22 mouse cellular contexts compared by ENCODE assay signal in the genomic region with DNA sequence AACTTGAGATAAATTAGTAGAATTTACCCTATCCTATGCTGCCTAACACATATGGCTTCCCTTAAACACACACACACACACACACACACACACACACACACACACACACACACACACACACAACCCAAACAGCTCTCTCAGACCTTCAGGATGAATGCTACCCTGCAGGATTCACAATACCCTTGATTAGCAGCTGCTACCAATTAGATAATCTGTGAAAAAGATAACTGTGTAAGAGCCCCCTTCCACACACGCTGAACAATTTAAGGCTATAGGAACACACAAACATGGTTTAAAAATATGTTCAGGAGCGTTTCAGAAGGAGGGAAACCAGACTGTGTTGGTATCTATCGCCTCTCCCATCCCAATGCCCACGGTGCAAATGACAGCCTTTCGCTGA.
A peak's percentile ranks its signal among the peaks of the same experiment; 100 is the strongest.
DNase-seq lines count a peak whose midpoint lies in the region; ATAC-seq and TF ChIP-seq lines count a peak whose summit lies in the region.
"Had no signal": no experiment of that assay in that cellular context is flagged by ENCODE, and none has a peak within 500 bp of the region (broad histone marks: within the 10 kb centered on the region; RNA-seq: fewer than 3 reads in every experiment).

No protein-coding gene starts in this region.

- no peak overlapping the region for H3K4me3 ChIP-seq in forebrain, embryonic 15.5 days
- H3K4me3 ChIP-seq in forebrain, embryonic 12.5 days (replicated peaks) = no peak overlapping the region
- no peak overlapping the region for H3K4me3 ChIP-seq in midbrain, embryonic 11.5 days (ENCODE audit: low read depth, low read length)
- H3K4me3 ChIP-seq in midbrain, embryonic 16.5 days (ENCODE audit: low read depth, low read length) = no peak overlapping the region
- no peak overlapping the region for H3K4me3 ChIP-seq in forebrain, postnatal 0 days (ENCODE audit: low read depth, low read length)
- H3K4me3 ChIP-seq in embryonic facial prominence, embryonic 10.5 days = no peak overlapping the region
- H3K4me3 ChIP-seq: heart, adult 2 months; heart, embryonic 10.5 days; heart, embryonic 13.5 days; hindbrain, embryonic 13.5 days; intestine, embryonic 15.5 days had no signal

- H3K36me3 ChIP-seq in forebrain, embryonic 15.5 days = no peaks in the 10 kb centered on the region
- H3K36me3 ChIP-seq in forebrain, embryonic 12.5 days (replicated peaks) = no peaks in the 10 kb centered on the region
- H3K36me3 ChIP-seq in midbrain, embryonic 11.5 days (ENCODE audit: control insufficient read depth, insufficient read depth, low read length) = no peaks in the 10 kb centered on the region
- no peaks in the 10 kb centered on the region for H3K36me3 ChIP-seq in midbrain, embryonic 16.5 days (ENCODE audit: control insufficient read depth, insufficient read depth, low read length)
- H3K36me3 ChIP-seq in forebrain, postnatal 0 days (ENCODE audit: insufficient read depth) = no peaks in the 10 kb centered on the region
- H3K36me3 ChIP-seq in embryonic facial prominence, embryonic 10.5 days (replicated peaks) = no peaks in the 10 kb centered on the region
- H3K36me3 ChIP-seq: heart, embryonic 10.5 days; heart, embryonic 13.5 days; hindbrain, embryonic 13.5 days; intestine, embryonic 15.5 days had no signal

- no peak overlapping the region for H3K4me2 ChIP-seq in forebrain, embryonic 15.5 days (replicated peaks)
- H3K4me2 ChIP-seq in forebrain, embryonic 12.5 days = no peak overlapping the region
- no peak overlapping the region for H3K4me2 ChIP-seq in midbrain, embryonic 11.5 days
- H3K4me2 ChIP-seq in midbrain, embryonic 16.5 days (ENCODE audit: low read length) = no peak overlapping the region
- no peak overlapping the region for H3K4me2 ChIP-seq in forebrain, postnatal 0 days (ENCODE audit: low read depth)
- H3K4me2 ChIP-seq: heart, embryonic 13.5 days; hindbrain, embryonic 13.5 days; intestine, embryonic 15.5 days had no signal

- peaks cover 40% of the 10 kb centered on the region for H3K4me1 ChIP-seq in forebrain, embryonic 15.5 days
- H3K4me1 ChIP-seq in forebrain, embryonic 12.5 days = peaks cover 30% of the 10 kb centered on the region
- H3K4me1 ChIP-seq in midbrain, embryonic 11.5 days (ENCODE audit: control insufficient read depth, insufficient read depth, low read length) = peaks cover 10% of the 10 kb centered on the region
- peaks cover 12% of the 10 kb centered on the region for H3K4me1 ChIP-seq in midbrain, embryonic 16.5 days (ENCODE audit: control insufficient read depth, insufficient read depth, low read length)
- H3K4me1 ChIP-seq in forebrain, postnatal 0 days (ENCODE audit: insufficient read depth) = no peaks in the 10 kb centered on the region
- H3K4me1 ChIP-seq in embryonic facial prominence, embryonic 10.5 days = peaks cover 37% of the 10 kb centered on the region
- H3K4me1 ChIP-seq: intestine, embryonic 15.5 days had no signal

- H3K27ac ChIP-seq in forebrain, embryonic 15.5 days (replicated peaks) = peak overlapping the region; percentile 72
- no peak overlapping the region for H3K27ac ChIP-seq in forebrain, embryonic 12.5 days
- no peak overlapping the region for H3K27ac ChIP-seq in midbrain, embryonic 11.5 days (ENCODE audit: low read depth, low read length)
- no peak overlapping the region for H3K27ac ChIP-seq in midbrain, embryonic 16.5 days (ENCODE audit: low read length)
- H3K27ac ChIP-seq in forebrain, postnatal 0 days (ENCODE audit: low read depth, low read length) = peak overlapping the region; percentile 36; the same call in 1 of the 2 replicates
- no peak overlapping the region for H3K27ac ChIP-seq in embryonic facial prominence, embryonic 10.5 days (replicated peaks)
- H3K27ac ChIP-seq: heart, adult 2 months; heart, embryonic 10.5 days; heart, embryonic 13.5 days; hindbrain, embryonic 13.5 days; intestine, embryonic 15.5 days had no signal

- peak; percentile 31 for DNase-seq in midbrain, embryonic 11.5 days (ENCODE audit: low spot score, missing footprints)
- DNase-seq in forebrain, postnatal 0 days = no peak
- DNase-seq in embryonic facial prominence, embryonic 10.5 days (ENCODE audit: low spot score) = no peak
- DNase-seq: adrenal gland, adult 2 months; adrenal gland, postnatal 14 days; cerebellum, adult 11-12 months; cerebellum, adult 8-10 months; cerebellum, postnatal 10 days; cerebellum, postnatal 36 days; embryo, embryonic 11 days; gastrocnemius, postnatal 25 days; heart, adult 2 months; kidney, adult 11 months had no signal

- no peaks in the 10 kb centered on the region for H3K9me3 ChIP-seq in forebrain, embryonic 15.5 days
- H3K9me3 ChIP-seq in forebrain, embryonic 12.5 days = no peaks in the 10 kb centered on the region
- H3K9me3 ChIP-seq in midbrain, embryonic 11.5 days (ENCODE audit: control insufficient read depth, low read length) = no peaks in the 10 kb centered on the region
- H3K9me3 ChIP-seq in midbrain, embryonic 16.5 days (replicated peaks; ENCODE audit: control insufficient read depth, low read length, poor library complexity, severe bottlenecking) = no peaks in the 10 kb centered on the region
- no peaks in the 10 kb centered on the region for H3K9me3 ChIP-seq in forebrain, postnatal 0 days (ENCODE audit: low read length)
- H3K9me3 ChIP-seq in embryonic facial prominence, embryonic 10.5 days = no peaks in the 10 kb centered on the region
- H3K9me3 ChIP-seq: heart, embryonic 10.5 days; heart, embryonic 13.5 days; hindbrain, embryonic 13.5 days; intestine, embryonic 15.5 days had no signal

- H3K27me3 ChIP-seq in forebrain, embryonic 15.5 days = no peaks in the 10 kb centered on the region
- no peaks in the 10 kb centered on the region for H3K27me3 ChIP-seq in forebrain, embryonic 12.5 days
- no peaks in the 10 kb centered on the region for H3K27me3 ChIP-seq in midbrain, embryonic 11.5 days (ENCODE audit: control insufficient read depth, insufficient read depth, low read length)
- H3K27me3 ChIP-seq in midbrain, embryonic 16.5 days (ENCODE audit: control insufficient read depth, insufficient read depth, low read depth, low read length) = no peaks in the 10 kb centered on the region
- H3K27me3 ChIP-seq in forebrain, postnatal 0 days (ENCODE audit: insufficient read depth, low read length) = no peaks in the 10 kb centered on the region
- 0 out of 2 replicates have a peak, but pooled peaks cover 3% of the 10 kb centered on the region for H3K27me3 ChIP-seq in embryonic facial prominence, embryonic 10.5 days (replicated peaks; ENCODE audit: low read depth, poor library complexity, severe bottlenecking)
- H3K27me3 ChIP-seq: heart, embryonic 13.5 days; hindbrain, embryonic 13.5 days; intestine, embryonic 15.5 days had no signal

- no peak overlapping the region for H3K9ac ChIP-seq in forebrain, embryonic 15.5 days (replicated peaks)
- no peak overlapping the region for H3K9ac ChIP-seq in forebrain, embryonic 12.5 days
- H3K9ac ChIP-seq in midbrain, embryonic 11.5 days (ENCODE audit: low read length) = no peak overlapping the region
- H3K9ac ChIP-seq in midbrain, embryonic 16.5 days (ENCODE audit: low read depth, low read length) = no peak overlapping the region
- H3K9ac ChIP-seq in forebrain, postnatal 0 days = no peak overlapping the region
- H3K9ac ChIP-seq: heart, embryonic 13.5 days; hindbrain, embryonic 13.5 days; intestine, embryonic 15.5 days had no signal

- ATAC-seq in forebrain, embryonic 15.5 days (replicated peaks) = 0 out of 2 replicates have a peak, but pooled peaks have one; percentile 23
- no peak; the same call in 1 of the 2 replicates for ATAC-seq in forebrain, embryonic 12.5 days (ENCODE audit: low FRiP score)
- no peak for ATAC-seq in midbrain, embryonic 11.5 days (ENCODE audit: low FRiP score)
- ATAC-seq in midbrain, embryonic 16.5 days = no peak
- peak; percentile 75 for ATAC-seq in forebrain, postnatal 0 days
- ATAC-seq: CD4-positive, CD25-positive, alpha-beta regulatory T cell, adult 4 months; hindbrain, embryonic 16.5 days; intestine, embryonic 15.5 days had no signal

- 46% methylated on average over 5 of the region's 5 CpGs for WGBS in forebrain, embryonic 15.5 days
- 67% methylated on average over 5 of the region's 5 CpGs for WGBS in forebrain, embryonic 12.5 days
- 96% methylated on average over 5 of the region's 5 CpGs for WGBS in midbrain, embryonic 11.5 days
- WGBS in midbrain, embryonic 16.5 days = 80% methylated on average over 5 of the region's 5 CpGs
- 63% methylated on average over 5 of the region's 5 CpGs for WGBS in forebrain, postnatal 0 days
- WGBS in embryonic facial prominence, embryonic 10.5 days = 73% methylated on average over 5 of the region's 5 CpGs

- TF ChIP-seq CTCF in forebrain, postnatal 0 days (IDR thresholded peaks at IDR 0.05; ENCODE audit: low read depth) = no peak

Comparison
In these comparisons a context has a peak if more than half of its experiments do, and no peak if none do; other contexts are left out.
1. ATAC-seq: peak in forebrain, embryonic 15.5 days (single experiment) and forebrain, postnatal 0 days (single experiment); none in forebrain, embryonic 12.5 days (single experiment), midbrain, embryonic 11.5 days (single experiment) and midbrain, embryonic 16.5 days (single experiment).
2. H3K27ac ChIP-seq: peak in forebrain, embryonic 15.5 days (single experiment) and forebrain, postnatal 0 days (single experiment); none in forebrain, embryonic 12.5 days (single experiment), midbrain, embryonic 11.5 days (single experiment), midbrain, embryonic 16.5 days (single experiment) and embryonic facial prominence, embryonic 10.5 days (single experiment).